Mouse (Mus musculus): ENCODE measurements around the gene Dnm1.

DNA sequence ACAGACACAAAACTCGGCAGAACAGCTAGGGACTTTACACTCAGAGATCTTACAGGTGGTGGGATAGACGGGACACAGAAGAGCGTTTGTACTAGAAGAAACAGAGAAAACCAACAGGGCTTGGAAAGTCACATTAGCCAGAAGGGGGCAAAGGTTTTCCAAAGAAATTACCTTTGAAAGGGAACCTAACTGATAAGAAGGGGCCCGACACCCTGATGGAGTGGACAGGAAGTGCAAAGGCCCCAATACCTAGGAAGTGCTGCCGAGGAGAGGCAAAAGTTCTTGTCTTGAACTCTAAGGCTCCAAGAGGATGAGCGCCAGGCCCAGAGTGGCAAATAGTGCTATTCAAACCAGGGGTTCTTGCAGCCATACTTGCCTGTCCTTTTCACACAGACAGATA is 698 bp upstream of the Dnm1 start:
- TF ChIP-seq POLR2A (IDR thresholded peaks at IDR 0.05; ENCODE audit: insufficient read depth, low read depth, low read length): no peak
- no peak for TF ChIP-seq CTCF (IDR thresholded peaks at IDR 0.05; ENCODE audit: insufficient read depth, low read depth, low read length)
